Mouse (Mus musculus): Measurements from ENCODE around the gene Park7. TPM values are rescaled to one million over a fixed set of nuclear protein-coding genes. Genes with fewer than 3 reads are reported as not detected.

Park7 gene
- total and polyA plus RNA-seq, 3 experiments, result 337 to 555 (median 495) TPM

DNA sequence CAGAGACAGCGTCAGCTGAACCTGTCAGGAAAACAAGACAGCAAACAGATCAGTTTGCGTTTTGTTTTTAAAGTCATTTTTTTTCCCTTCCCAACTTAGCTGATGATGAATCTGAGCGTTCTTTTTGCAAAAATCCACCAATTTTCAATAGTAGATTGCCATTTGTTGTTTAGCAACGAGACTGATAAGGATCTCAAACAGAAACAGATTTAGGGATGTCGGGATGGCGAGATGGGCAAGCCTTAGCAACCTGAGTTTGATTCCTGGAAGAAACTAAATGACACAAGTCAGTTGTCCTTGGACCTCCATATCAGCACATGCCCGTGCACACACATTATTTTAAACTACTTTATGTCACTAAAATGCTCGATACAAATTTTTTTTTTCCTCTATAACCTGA, 41.6 kb downstream of the Park7 start:
- in situ Hi-C loops (cut with MboI; ENCODE audit: low pct_ligation_motif_present, low pct_unique_long_range_greater_than_20kb, low sequenced_read_pairs), result loop anchor here (10.0 kb wide), 1 partner anchor 208 kb away; no protein-coding TSS in a partner anchor

GRCm38 (mm10) chr4:150872139-150872651, 42.0 kb downstream of the Park7 start:
- H3K4me3 ChIP-seq (replicated peaks in 1 of 3; ENCODE audit: low read depth in 2 of 3, low read length in 2 of 3, poor library complexity in 1 of 3), result no peak overlapping the region
- no peak overlapping the region for H3K9ac ChIP-seq (ENCODE audit: insufficient read depth, low read depth)
- no peak overlapping the region for H3K4me2 ChIP-seq (ENCODE audit: insufficient read depth, low read depth, poor library complexity, severe bottlenecking)
- no peak for DNase-seq (ENCODE audit: extremely low read depth)
- peaks cover 6 to 45% of the 10 kb centered on the region in 2 experiments for H3K4me1 ChIP-seq (ENCODE audit: control insufficient read depth in 1 of 2, insufficient read depth in 2 of 2)
- no peaks in the 10 kb centered on the region for H3K36me3 ChIP-seq (replicated peaks in 1 of 2; ENCODE audit: control insufficient read depth in 1 of 2, insufficient read depth in 1 of 2, low read length in 1 of 2)
- no peak overlapping the region for H3K27ac ChIP-seq (ENCODE audit: insufficient read depth, low read depth)
- TF ChIP-seq KAT2A (IDR thresholded peaks at IDR 0.05; ENCODE audit: insufficient replicate concordance, low read length) (no peak), ZNF384 (IDR thresholded peaks at IDR 0.05; ENCODE audit: low read depth, low read length) (no peak), TCF12 (IDR thresholded peaks at IDR 0.05; ENCODE audit: low read depth, low read length) (no peak), E2F4 (IDR thresholded peaks at IDR 0.05; ENCODE audit: insufficient replicate concordance, low read depth, low read length) (no peak), IRF4 (IDR thresholded peaks at IDR 0.05; ENCODE audit: low read depth, low read length) (no peak), SIN3A (IDR thresholded peaks at IDR 0.05; ENCODE audit: low read length) (no peak), SMC3 (IDR thresholded peaks at IDR 0.05; ENCODE audit: low read depth, low read length) (no peak), RAD21 (IDR thresholded peaks at IDR 0.05; ENCODE audit: low read depth, low read length) (no peak), USF2 (conservative IDR thresholded peaks at IDR 0.05; ENCODE audit: low read depth, low read length) (no peak), JUND (conservative IDR thresholded peaks at IDR 0.05; ENCODE audit: low read depth, low read length) (no peak), ETS1 (conservative IDR thresholded peaks at IDR 0.05; ENCODE audit: low read depth, low read length) (no peak), POLR2A (IDR thresholded peaks at IDR 0.05; ENCODE audit: low read depth, low read length) (no peak), MAFK (IDR thresholded peaks at IDR 0.05; ENCODE audit: insufficient replicate concordance, low read length) (no peak), CHD2 (IDR thresholded peaks at IDR 0.05; ENCODE audit: low read length) (no peak), ZC3H11A (IDR thresholded peaks at IDR 0.05; ENCODE audit: low read depth, low read length) (no peak), NRF1 (IDR thresholded peaks at IDR 0.05; ENCODE audit: low read depth, low read length) (no peak), ZKSCAN1 (IDR thresholded peaks at IDR 0.05; ENCODE audit: borderline replicate concordance, low read depth, low read length) (no peak), RCOR1 (conservative IDR thresholded peaks at IDR 0.05; ENCODE audit: low read depth, low read length) (no peak)
- no peaks in the 10 kb centered on the region for H3K27me3 ChIP-seq (replicated peaks)
- in situ Hi-C loops (cut with MboI; ENCODE audit: low pct_ligation_motif_present, low pct_unique_long_range_greater_than_20kb, low sequenced_read_pairs) (loop anchor here (10.0 kb wide), 1 partner anchor 207 kb away; no protein-coding TSS in a partner anchor), dilution Hi-C loops (cut with MboI; ENCODE audit: extremely low pct_ligation_motif_present, extremely low pct_unique_long_range_greater_than_20kb, low sequenced_read_pairs) (no loop called here)
- no peaks in the 10 kb centered on the region for H3K79me2 ChIP-seq (replicated peaks; ENCODE audit: control insufficient read depth, extremely low read depth, insufficient read depth, poor library complexity, severe bottlenecking)
- no peaks in the 10 kb centered on the region for H3K9me3 ChIP-seq (replicated peaks; ENCODE audit: low read length)

More for the DNA sequence above, 41.6 kb downstream of the Park7 start:
- TF ChIP-seq USF1 (IDR thresholded peaks at IDR 0.05; ENCODE audit: low read depth, low read length), result no peak
- TF ChIP-seq MXI1 (IDR thresholded peaks at IDR 0.05; ENCODE audit: low read depth, low read length), result no peak
- no peak for TF ChIP-seq JUN (IDR thresholded peaks at IDR 0.05; ENCODE audit: insufficient read depth, low read depth, low read length)
- TF ChIP-seq NELFE (IDR thresholded peaks at IDR 0.05; ENCODE audit: low read depth, low read length), result no peak
- no peak for TF ChIP-seq TBP (conservative IDR thresholded peaks at IDR 0.05; ENCODE audit: low read depth, low read length)
- TF ChIP-seq CTCF (conservative IDR thresholded peaks at IDR 0.05 in 1 of 2, IDR thresholded peaks at IDR 0.05 in 1 of 2; ENCODE audit: low read depth in 2 of 2, low read length in 2 of 2), result no peak
- TF ChIP-seq JUND (conservative IDR thresholded peaks at IDR 0.05; ENCODE audit: low read depth, low read length), result no peak
- TF ChIP-seq MYC (IDR thresholded peaks at IDR 0.05; ENCODE audit: low read depth, low read length), result no peak
- no peak for TF ChIP-seq RCOR1 (conservative IDR thresholded peaks at IDR 0.05; ENCODE audit: low read depth, low read length)
- TF ChIP-seq EP300 (IDR thresholded peaks at IDR 0.05; ENCODE audit: low read length), result no peak
- H3K27ac ChIP-seq (ENCODE audit: insufficient read depth, low read depth), result no peak overlapping the region
- H3K9me3 ChIP-seq (replicated peaks; ENCODE audit: low read length), result no peaks in the 10 kb centered on the region
- no peak for DNase-seq (ENCODE audit: extremely low read depth)
- H3K4me1 ChIP-seq (ENCODE audit: control insufficient read depth in 1 of 2, insufficient read depth in 2 of 2), result peaks cover 6 to 45% of the 10 kb centered on the region in 2 experiments
- H3K79me2 ChIP-seq (replicated peaks; ENCODE audit: control insufficient read depth, extremely low read depth, insufficient read depth, poor library complexity, severe bottlenecking), result no peaks in the 10 kb centered on the region
- no peaks in the 10 kb centered on the region for H3K27me3 ChIP-seq (replicated peaks)
- no peaks in the 10 kb centered on the region for H3K36me3 ChIP-seq (replicated peaks in 1 of 2; ENCODE audit: control insufficient read depth in 1 of 2, insufficient read depth in 1 of 2, low read length in 1 of 2)
- dilution Hi-C loops (cut with MboI; ENCODE audit: extremely low pct_ligation_motif_present, extremely low pct_unique_long_range_greater_than_20kb, low sequenced_read_pairs), result no loop called here
- H3K9ac ChIP-seq (ENCODE audit: insufficient read depth, low read depth), result no peak overlapping the region
- H3K4me2 ChIP-seq (ENCODE audit: insufficient read depth, low read depth, poor library complexity, severe bottlenecking), result no peak overlapping the region
- no peak overlapping the region for H3K4me3 ChIP-seq (replicated peaks in 1 of 3; ENCODE audit: low read depth in 2 of 3, low read length in 2 of 3, poor library complexity in 1 of 3)

Measured in CH12.LX (cell line).